Mouse (Mus musculus): Measurements from ENCODE around the gene Tnfsf12. TPM values are rescaled to one million over a fixed set of nuclear protein-coding genes. Genes with fewer than 3 reads are reported as not detected.
"Not testable (repeated sequence)": the region's sequence is repeated elsewhere in the genome, so short reads cannot be mapped to it uniquely, and the experiment has no call there.

Gene Tnfsf12
- polyA plus RNA-seq, 1 experiment = not detected

DNA sequence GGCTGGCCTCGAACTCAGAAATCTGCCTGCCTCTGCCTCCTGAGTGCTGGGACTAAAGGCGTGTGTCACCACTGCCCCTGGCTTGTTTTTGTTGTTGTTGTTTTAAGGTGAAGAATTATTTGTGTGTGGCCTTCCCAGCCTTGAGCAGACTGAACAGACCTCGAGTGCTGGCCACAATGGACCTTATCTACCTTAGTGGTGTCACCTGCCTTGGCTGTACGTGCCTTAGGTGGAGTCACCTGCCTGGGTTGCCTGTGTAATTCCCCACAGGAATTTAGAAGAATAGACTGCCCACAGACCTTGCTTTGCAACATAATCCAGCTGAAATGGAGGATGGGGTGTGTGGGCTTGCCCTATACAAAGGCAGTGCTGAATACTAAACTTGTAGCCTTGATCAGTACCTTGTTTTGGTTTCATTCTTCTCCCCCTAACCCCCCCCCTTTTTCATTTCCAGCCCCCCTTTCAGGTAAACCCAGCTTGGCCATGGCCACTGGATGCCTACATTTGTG, 12.3 kb upstream of the Tnfsf12 start:
- no peak for TF ChIP-seq POLR2A (IDR thresholded peaks at IDR 0.05; ENCODE audit: insufficient read depth, low read depth, low read length)
- no peak for TF ChIP-seq CTCF (IDR thresholded peaks at IDR 0.05; ENCODE audit: insufficient read depth, low read depth, low read length)
- WGBS = 93% methylated on average over 4 of the region's 4 CpGs

DNA sequence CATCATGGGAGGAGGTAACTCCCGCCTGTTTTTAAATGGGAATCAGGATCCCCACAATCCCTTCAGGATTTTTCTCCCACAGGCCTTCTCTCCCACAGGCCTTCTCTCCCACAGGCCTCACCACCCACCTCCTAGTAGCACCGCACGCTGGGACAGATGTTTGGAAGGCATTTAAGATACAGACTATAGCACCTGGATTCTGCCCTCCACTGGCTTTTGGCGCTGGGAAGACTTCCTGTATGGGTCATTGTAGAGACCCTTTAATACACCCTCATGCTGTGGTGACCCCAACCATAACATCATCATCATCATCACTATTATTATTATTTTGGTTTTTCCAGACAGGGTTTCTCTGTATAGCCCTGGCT, 11.8 kb upstream of the Tnfsf12 start:
- H3K4me1 ChIP-seq (ENCODE audit: control insufficient read depth, insufficient read depth, low read length) = peaks cover 6% of the 10 kb centered on the region
- 88% methylated on average over 4 of the region's 4 CpGs for WGBS
- no peak overlapping the region for H3K4me3 ChIP-seq (ENCODE audit: insufficient read depth, low read depth, low read length)
- TF ChIP-seq POLR2A (IDR thresholded peaks at IDR 0.05; ENCODE audit: insufficient read depth, low read depth, low read length) (no peak), CTCF (IDR thresholded peaks at IDR 0.05; ENCODE audit: insufficient read depth, low read depth, low read length) (no peak)
- H3K27ac ChIP-seq (ENCODE audit: insufficient read depth, low read depth, low read length) = no peak overlapping the region

More for the DNA sequence above, 12.3 kb upstream of the Tnfsf12 start:
- Histone ChIP-seq H3K4me1 (ENCODE audit: control insufficient read depth, insufficient read depth, low read length) (peaks cover 6% of the 10 kb centered on the region), H3K27ac (ENCODE audit: insufficient read depth, low read depth, low read length) (no peak overlapping the region), H3K4me3 (ENCODE audit: insufficient read depth, low read depth, low read length) (no peak overlapping the region)

DNA sequence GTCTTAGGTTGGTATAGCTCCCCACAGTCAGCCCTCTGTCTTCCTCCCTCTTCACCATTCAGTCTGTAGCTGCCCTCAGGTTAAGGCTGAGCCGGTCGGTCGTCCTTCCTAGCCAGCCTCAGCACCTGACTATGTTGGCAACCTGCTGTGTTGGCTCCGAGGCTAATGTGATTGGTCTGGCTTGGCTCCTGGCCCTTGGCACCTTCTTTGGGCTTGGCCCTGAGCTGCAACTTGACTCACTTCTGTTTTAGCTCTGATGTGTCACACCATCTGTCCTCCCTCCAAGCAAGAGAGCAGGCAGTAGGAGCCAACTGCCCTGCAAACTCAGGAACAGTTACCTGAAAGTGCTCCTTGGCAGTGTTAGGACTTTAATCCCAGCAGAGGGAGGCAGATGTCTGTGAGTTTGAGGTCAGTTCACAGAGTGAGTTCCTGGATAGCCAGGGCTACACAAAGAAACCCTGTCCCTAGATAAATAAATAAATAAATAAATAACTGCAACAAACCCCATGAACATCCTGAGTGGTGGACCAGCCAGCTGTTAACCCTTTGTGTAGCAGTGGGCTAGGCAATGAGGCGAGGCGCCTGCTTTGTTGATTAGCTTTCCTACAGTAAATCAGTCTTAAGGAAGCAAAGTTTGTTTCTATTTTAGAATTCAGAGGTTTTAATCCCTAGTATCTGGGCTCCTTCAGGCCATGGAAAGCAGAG, 11.3 kb upstream of the Tnfsf12 start:
- peaks cover 6% of the 10 kb centered on the region for H3K4me1 ChIP-seq (ENCODE audit: control insufficient read depth, insufficient read depth, low read length)
- no peak overlapping the region for H3K4me3 ChIP-seq (ENCODE audit: insufficient read depth, low read depth, low read length)
- TF ChIP-seq CTCF (IDR thresholded peaks at IDR 0.05; ENCODE audit: insufficient read depth, low read depth, low read length) (no peak), POLR2A (IDR thresholded peaks at IDR 0.05; ENCODE audit: insufficient read depth, low read depth, low read length) (no peak)
- no peak overlapping the region for H3K27ac ChIP-seq (ENCODE audit: insufficient read depth, low read depth, low read length)
- WGBS = 45% methylated on average over 6 of the region's 6 CpGs

DNA sequence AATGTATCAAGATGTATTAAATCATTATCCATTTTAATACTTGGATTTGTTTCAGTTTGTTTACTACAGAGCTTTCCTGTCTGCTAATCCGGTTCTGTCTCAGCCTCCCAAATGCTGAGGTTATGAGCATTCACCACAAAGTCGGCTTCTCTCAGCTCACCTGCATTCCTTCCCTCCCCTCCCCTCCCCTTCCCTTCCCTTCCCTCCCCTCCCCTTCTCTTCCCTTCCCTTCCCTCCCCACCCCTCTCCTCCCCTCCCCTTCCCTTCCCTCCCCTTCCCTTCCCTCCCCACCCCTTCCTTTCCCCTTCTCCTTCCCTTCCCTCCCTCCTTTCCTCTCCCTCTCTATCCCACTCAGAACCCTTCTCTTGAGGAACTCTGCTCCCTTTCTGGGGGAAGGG, 9.0 kb upstream of the Tnfsf12 start:
- Histone ChIP-seq H3K4me3 (ENCODE audit: insufficient read depth, low read depth, low read length) (no peak overlapping the region), H3K27ac (ENCODE audit: insufficient read depth, low read depth, low read length) (no peak overlapping the region), H3K4me1 (ENCODE audit: control insufficient read depth, insufficient read depth, low read length) (peaks cover 6% of the 10 kb centered on the region)
- WGBS = 49% methylated on average over 2 of the region's 2 CpGs
- no peak for TF ChIP-seq POLR2A (IDR thresholded peaks at IDR 0.05; ENCODE audit: insufficient read depth, low read depth, low read length)
- no peak for TF ChIP-seq CTCF (IDR thresholded peaks at IDR 0.05; ENCODE audit: insufficient read depth, low read depth, low read length)

DNA sequence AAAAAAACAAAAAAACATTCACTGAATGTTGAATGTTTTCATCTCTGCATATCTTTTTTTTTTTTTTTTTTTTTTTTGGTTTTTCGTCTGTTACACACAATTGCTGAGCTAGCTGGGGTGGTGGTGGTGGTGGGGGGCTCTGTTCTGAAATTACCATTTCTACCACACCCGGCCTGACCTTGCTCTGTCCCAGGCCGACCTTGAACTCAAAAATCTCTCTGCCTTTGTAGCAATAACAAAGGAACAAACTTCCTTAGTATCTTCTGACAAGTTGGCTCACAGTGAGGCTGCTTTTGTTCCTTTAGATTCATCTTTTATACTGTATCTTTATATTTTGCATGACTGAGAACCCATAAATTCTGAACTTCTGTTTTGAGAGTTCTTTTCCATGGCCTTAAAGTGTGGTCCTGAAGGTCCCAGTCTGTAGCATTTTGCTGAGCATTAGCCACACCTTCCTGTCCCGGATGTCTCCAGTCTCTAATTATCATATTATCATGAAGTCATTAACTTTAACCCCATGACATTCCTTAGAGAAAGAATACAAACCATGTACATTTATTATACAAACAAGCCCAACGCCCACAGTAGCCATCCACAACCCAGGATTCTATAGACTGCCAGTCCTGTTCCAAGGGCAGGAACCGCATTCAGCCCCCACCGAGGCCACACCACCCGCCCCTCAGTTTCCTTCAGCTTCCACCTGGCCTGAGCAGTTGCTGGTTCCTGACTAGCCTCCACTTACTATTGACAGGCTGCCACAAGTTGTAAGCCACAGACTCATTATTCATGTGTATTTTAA, 8.4 kb upstream of the Tnfsf12 start:
- TF ChIP-seq CTCF (IDR thresholded peaks at IDR 0.05; ENCODE audit: insufficient read depth, low read depth, low read length) (no peak), POLR2A (IDR thresholded peaks at IDR 0.05; ENCODE audit: insufficient read depth, low read depth, low read length) (no peak)
- Histone ChIP-seq H3K4me1 (ENCODE audit: control insufficient read depth, insufficient read depth, low read length) (peaks cover 6% of the 10 kb centered on the region), H3K27ac (ENCODE audit: insufficient read depth, low read depth, low read length) (no peak overlapping the region), H3K4me3 (ENCODE audit: insufficient read depth, low read depth, low read length) (no peak overlapping the region)
- WGBS = 71% methylated on average over 8 of the region's 8 CpGs

DNA sequence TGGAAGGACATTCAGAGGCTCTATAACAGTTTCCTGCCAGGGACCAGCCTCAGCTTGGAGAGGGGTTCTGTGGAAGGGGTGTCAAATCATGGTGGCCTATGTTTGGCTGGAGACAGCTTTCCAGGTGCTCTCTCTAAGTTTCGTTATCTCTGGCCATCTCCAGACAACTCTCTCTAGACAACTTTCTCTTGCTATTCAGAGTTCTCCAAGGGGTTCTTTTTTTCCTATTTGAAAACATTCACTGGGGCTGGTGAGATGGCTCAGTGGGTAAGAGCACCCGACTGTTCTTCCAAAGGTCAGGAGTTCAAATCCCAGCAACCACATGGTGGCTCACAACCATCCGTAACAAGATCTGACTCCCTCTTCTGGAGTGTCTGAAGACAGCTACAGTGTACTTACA, 7.7 kb upstream of the Tnfsf12 start:
- 86% methylated on average over 3 of the region's 3 CpGs for WGBS
- not testable (repeated sequence) for H3K27ac ChIP-seq (ENCODE audit: insufficient read depth, low read depth, low read length); H3K4me1 ChIP-seq (ENCODE audit: control insufficient read depth, insufficient read depth, low read length); H3K4me3 ChIP-seq (ENCODE audit: insufficient read depth, low read depth, low read length)

DNA sequence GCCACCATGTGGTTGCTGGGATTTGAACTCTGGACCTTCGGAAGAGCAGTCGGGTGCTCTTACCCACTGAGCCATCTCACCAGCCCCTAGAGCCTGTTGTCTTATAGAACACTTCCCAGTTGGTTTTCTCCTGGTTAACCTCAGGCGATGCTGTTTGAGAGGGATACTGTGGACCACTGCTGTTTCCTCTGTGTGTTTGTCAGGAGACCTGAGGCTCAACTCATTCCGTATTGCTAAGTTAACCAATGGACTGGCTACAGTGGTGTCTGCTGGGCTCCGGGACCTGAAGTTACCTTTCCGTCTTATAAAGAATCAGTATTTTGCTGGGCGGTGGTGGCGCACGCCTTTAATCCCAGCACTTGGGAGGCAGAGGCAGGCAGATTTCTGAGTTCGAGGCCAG, 7.2 kb upstream of the Tnfsf12 start:
- H3K27ac ChIP-seq (ENCODE audit: insufficient read depth, low read depth, low read length); H3K4me3 ChIP-seq (ENCODE audit: insufficient read depth, low read depth, low read length); H3K4me1 ChIP-seq (ENCODE audit: control insufficient read depth, insufficient read depth, low read length): not testable (repeated sequence)
- WGBS = 96% methylated on average over 10 of the region's 10 CpGs

DNA sequence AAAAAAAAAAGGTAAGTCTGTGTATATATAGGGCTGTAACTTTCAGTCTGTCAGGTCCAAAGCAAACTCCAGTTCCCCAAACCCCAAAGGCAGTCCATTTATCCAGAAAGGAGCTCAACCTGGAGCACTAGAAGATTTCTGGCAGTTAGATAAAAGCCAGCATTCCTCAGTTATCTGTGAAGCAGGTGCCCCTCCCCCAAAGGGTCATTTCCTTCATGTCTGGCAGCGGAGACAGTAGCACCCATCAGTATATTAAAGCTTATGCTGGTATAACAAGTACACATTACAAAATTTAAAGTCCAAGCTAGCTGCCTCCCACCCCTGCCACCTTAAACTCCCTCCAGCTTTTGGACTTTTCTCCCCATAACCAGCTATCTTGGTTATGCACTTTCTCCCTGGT, 3.9 kb upstream of the Tnfsf12 start:
- Histone ChIP-seq H3K27ac (ENCODE audit: insufficient read depth, low read depth, low read length) (no peak overlapping the region), H3K4me3 (ENCODE audit: insufficient read depth, low read depth, low read length) (no peak overlapping the region), H3K4me1 (ENCODE audit: control insufficient read depth, insufficient read depth, low read length) (peaks cover 12% of the 10 kb centered on the region)
- 92% methylated on average over 1 of the region's 1 CpGs for WGBS
- no peak for TF ChIP-seq POLR2A (IDR thresholded peaks at IDR 0.05; ENCODE audit: insufficient read depth, low read depth, low read length)
- no peak for TF ChIP-seq CTCF (IDR thresholded peaks at IDR 0.05; ENCODE audit: insufficient read depth, low read depth, low read length)

DNA sequence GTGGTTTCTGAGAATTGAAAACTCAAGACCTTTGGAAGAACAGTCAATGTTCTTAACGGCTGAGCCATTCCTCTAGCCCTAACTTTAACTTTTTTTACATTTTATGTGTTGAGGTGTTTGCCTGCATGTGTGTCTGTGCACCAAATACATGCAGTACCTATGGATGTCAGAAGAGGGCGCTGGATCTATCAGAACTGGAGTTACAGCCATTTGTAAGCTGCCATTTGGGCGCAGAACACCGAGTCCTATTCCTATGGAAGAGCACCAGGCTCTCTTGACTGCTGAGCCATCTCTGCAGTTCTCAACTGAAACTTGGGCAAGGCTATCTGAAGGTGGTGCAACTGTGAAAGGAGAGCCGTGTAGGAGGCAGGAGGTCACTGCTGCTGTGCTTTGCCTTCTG, 2.9 kb upstream of the Tnfsf12 start:
- H3K4me1 ChIP-seq (ENCODE audit: control insufficient read depth, insufficient read depth, low read length) = peaks cover 12% of the 10 kb centered on the region
- 72% methylated on average over 5 of the region's 5 CpGs for WGBS
- TF ChIP-seq POLR2A (IDR thresholded peaks at IDR 0.05; ENCODE audit: insufficient read depth, low read depth, low read length) (no peak), CTCF (IDR thresholded peaks at IDR 0.05; ENCODE audit: insufficient read depth, low read depth, low read length) (no peak)

More for the DNA sequence above, 2.9 kb upstream of the Tnfsf12 start:
- Histone ChIP-seq H3K27ac (ENCODE audit: insufficient read depth, low read depth, low read length) (no peak overlapping the region), H3K4me3 (ENCODE audit: insufficient read depth, low read depth, low read length) (no peak overlapping the region)

All from olfactory bulb, adult 2 months (tissue).